Mouse (Mus musculus): ENCODE data around the gene Fkbp6.

DNA sequence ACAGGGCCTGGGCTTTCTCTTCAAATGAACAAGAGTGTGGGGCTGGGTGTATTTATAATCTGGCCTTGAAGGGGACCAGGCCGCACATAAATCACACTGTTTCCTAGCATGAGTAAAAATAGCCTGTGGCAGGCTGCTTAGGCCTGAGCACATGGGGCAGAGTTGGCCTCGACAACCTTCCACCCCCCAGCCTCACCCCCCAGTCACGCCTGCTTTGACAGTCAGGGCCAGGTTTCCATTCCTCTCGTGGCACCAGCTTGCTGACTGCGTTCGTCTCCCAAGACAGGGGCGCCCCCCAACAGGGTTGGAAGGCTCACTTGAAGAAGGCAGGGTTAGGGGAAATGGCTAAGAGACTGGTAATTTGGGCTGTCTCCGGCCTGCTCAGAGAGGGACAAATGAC is 80.4 kb downstream of the Fkbp6 start:
- no peak for TF ChIP-seq CTCF (IDR thresholded peaks at IDR 0.05)
- no peak for TF ChIP-seq EP300 (IDR thresholded peaks at IDR 0.05)
